Mouse (Mus musculus) heart, postnatal 0 days (tissue): ENCODE measurements around the gene Mamdc4.

Experiments
- CTCF ChIP-seq: IDR thresholded peaks from 2 replicates; pipeline ENCODE4 v1.5.1; 2016; ENCODE audit warnings: antibody characterized with exemption, control low read depth, low read depth
- EP300 ChIP-seq: IDR thresholded peaks from 2 replicates; pipeline ENCODE4 v1.6.1; 2016; ENCODE audit warnings: antibody characterized with exemption, low read depth

GRCm38 (mm10) chr2:25596765-25597510 is 22.3 kb upstream of the Mamdc4 start:
- TF ChIP-seq CTCF (no peak), EP300 (no peak)
